Mouse (Mus musculus): ENCODE data around the gene Atp6v0e. TPM values are rescaled to one million over a fixed set of nuclear protein-coding genes. Genes with fewer than 3 reads are reported as not detected.

Gene Atp6v0e
- polyA plus RNA-seq (2016; fragmentation: Nextera tagmentation; extraction: Ambion mirVana): 177 and 179 TPM in 2 replicates

- H3K9me3 ChIP-seq (replicated peaks): no peaks in the 10 kb centered on the region
- 2% methylated on average over 28 of the region's 28 CpGs for WGBS (ENCODE audit: insufficient replicate concordance)
- ATAC-seq: peak; percentile 81
- H3K9ac ChIP-seq: peak within 1 kb of the TSS; percentile 58
- peaks cover 13% of the 10 kb centered on the region for H3K27me3 ChIP-seq (replicated peaks)
- 0 out of 2 replicates have a peak within 1 kb of the TSS, but pooled peaks have one; percentile 7 for H3K27ac ChIP-seq
- H3K4me1 ChIP-seq: peaks cover 28% of the 10 kb centered on the region
- peak within 1 kb of the TSS; percentile 68 for H3K4me3 ChIP-seq
- no peaks in the 10 kb centered on the region for H3K36me3 ChIP-seq
- H3K4me2 ChIP-seq: peak within 1 kb of the TSS; percentile 74
These were observed at the start of gene Atp6v0e for GRCm38 (mm10) chr17:26662978-26663683. Gene Atp6v0e (plus strand): TSS chr17:26663231.

DNA sequence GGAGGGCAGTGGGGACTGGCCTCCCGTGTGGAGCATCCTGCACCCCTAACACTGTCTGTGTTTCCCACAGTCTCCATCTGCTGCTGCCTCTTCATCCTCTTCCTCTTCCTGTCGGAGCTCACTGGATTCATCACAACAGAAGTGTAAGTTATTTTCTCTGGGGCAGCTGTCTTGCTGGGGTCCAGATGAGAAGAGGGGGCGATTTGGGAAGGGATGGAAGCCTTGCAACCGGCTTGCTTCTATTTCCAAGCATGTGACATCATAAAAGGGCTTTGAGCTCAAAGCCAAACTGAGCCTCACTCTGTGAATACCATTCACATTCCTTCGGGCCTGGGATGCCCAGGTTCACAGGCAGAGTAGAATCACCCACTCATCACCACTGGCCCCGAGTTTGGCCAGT, 48.7 kb upstream of the Atp6v0e start:
- no peak overlapping the region for H3K4me3 ChIP-seq
- H3K9ac ChIP-seq: no peak overlapping the region
- H3K4me2 ChIP-seq: no peak overlapping the region
- no peaks in the 10 kb centered on the region for H3K27me3 ChIP-seq (replicated peaks)
- H3K36me3 ChIP-seq: peaks cover 73% of the 10 kb centered on the region
- H3K4me1 ChIP-seq: peaks cover 11% of the 10 kb centered on the region; the same call in 1 of the 2 replicates
- H3K9me3 ChIP-seq (replicated peaks): no peaks in the 10 kb centered on the region
- no peak for ATAC-seq
- H3K27ac ChIP-seq: no peak overlapping the region
- WGBS (ENCODE audit: insufficient replicate concordance): 74% methylated on average over 6 of the region's 6 CpGs

DNA sequence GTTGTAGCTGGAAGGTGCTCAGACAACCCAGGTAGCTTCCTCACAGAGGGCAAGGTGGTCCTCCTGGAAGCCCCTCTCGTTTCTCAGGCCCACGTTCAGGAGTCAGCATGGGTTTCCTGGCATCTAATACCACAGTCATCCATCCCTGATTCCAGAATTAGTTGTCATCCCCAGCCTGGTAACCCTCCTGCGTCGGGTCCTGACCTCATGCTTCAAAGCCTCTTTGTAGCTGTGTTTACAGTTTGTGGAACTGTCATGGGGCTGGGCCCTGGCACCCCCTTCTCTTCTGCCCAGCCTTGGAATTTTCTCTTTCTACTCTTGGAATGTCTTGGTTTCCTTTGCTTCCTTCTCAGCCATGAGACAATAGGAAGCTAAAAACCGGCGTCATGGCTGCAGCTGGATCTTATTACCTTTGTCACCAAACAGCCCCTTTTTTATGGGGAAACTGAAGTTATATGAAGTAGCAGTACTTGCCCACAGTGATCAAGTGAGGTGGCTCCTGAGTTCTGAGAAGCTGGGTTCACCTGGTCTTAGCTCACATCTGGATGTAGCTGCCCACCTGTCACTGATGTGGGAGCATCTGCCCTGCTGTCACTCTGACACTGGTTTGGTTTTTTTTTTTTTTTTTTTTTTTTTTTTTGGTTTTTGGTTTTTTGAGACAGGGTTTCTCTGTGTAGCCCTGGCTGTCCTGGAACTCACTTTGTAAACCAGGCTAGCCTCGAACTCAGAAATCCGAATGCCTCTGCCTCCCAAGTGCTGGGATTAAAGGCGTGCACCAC, 48.1 kb upstream of the Atp6v0e start:
- H3K27ac ChIP-seq: no peak overlapping the region

DNA sequence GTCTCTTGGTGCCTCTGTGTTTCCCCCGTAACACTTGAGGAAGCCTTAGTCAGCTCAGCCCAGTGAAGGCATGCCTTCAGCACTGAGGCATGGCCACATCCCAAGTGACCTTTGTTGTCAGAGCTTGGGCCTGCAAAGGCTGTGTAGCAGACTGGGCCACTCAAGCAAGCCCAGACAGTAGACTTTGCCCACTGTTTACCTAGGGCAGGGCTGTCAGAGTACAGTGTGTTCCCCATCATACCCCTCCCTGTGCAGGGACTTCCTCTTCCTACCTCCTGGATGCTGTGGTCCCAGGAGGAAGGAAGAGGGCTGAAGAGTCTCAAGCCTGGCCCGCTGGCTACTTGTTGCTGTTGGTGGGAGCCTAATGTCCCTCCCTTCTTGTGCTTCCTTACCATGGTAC, 46.3 kb upstream of the Atp6v0e start:
- Histone ChIP-seq H3K9ac (no peak overlapping the region), H3K4me2 (no peak overlapping the region), H3K27me3 (replicated peaks) (no peaks in the 10 kb centered on the region), H3K9me3 (replicated peaks) (no peaks in the 10 kb centered on the region), H3K27ac (peak overlapping the region; percentile 17; the same call in 1 of the 2 replicates), H3K36me3 (peaks cover 60% of the 10 kb centered on the region), H3K4me3 (no peak overlapping the region), H3K4me1 (peaks cover 11% of the 10 kb centered on the region; the same call in 1 of the 2 replicates)
- no peak; the same call in 1 of the 2 replicates for ATAC-seq
- WGBS (ENCODE audit: insufficient replicate concordance): 65% methylated on average over 2 of the region's 2 CpGs

More for the DNA sequence above, 48.1 kb upstream of the Atp6v0e start:
- Histone ChIP-seq H3K4me2 (no peak overlapping the region), H3K9me3 (replicated peaks) (no peaks in the 10 kb centered on the region), H3K27me3 (replicated peaks) (no peaks in the 10 kb centered on the region), H3K4me3 (no peak overlapping the region), H3K4me1 (peaks cover 11% of the 10 kb centered on the region; the same call in 1 of the 2 replicates), H3K9ac (no peak overlapping the region), H3K36me3 (peaks cover 73% of the 10 kb centered on the region)
- no peak for ATAC-seq
- WGBS (ENCODE audit: insufficient replicate concordance): 66% methylated on average over 9 of the region's 9 CpGs

DNA sequence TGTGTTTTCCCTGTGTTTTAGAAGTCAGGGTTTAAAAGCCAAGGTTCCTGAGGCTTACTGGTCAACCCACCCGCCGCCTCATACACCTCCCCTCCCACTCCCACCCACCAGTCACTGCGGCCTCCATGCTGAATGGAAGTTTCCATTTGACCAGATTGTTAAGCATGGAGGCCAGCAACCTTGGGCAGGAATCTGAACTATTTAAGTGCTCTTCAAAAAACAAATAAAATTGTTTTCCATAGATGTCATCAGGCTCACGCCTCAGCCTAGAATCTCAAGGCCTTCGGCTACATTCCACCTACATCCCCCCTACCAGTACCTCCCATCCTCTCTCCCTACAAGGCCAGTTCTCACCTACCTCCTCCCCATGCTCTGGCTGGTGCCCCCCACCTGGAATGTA, 44.5 kb upstream of the Atp6v0e start:
- Histone ChIP-seq H3K9ac (no peak overlapping the region), H3K4me2 (no peak overlapping the region), H3K27ac (no peak overlapping the region), H3K36me3 (peaks cover 48% of the 10 kb centered on the region), H3K4me3 (no peak overlapping the region), H3K27me3 (replicated peaks) (no peaks in the 10 kb centered on the region), H3K9me3 (replicated peaks) (no peaks in the 10 kb centered on the region), H3K4me1 (peaks cover 11% of the 10 kb centered on the region; the same call in 1 of the 2 replicates)
- WGBS (ENCODE audit: insufficient replicate concordance): 80% methylated on average over 5 of the region's 5 CpGs
- ATAC-seq: no peak

- no peak overlapping the region for H3K9ac ChIP-seq
- no peak overlapping the region for H3K4me2 ChIP-seq
- peaks cover 48% of the 10 kb centered on the region for H3K36me3 ChIP-seq
- WGBS (ENCODE audit: insufficient replicate concordance): 79% methylated on average over 6 of the region's 6 CpGs
- no peaks in the 10 kb centered on the region for H3K27me3 ChIP-seq (replicated peaks)
- no peak overlapping the region for H3K4me3 ChIP-seq
- H3K27ac ChIP-seq: no peak overlapping the region
- peaks cover 11% of the 10 kb centered on the region; the same call in 1 of the 2 replicates for H3K4me1 ChIP-seq
- ATAC-seq: no peak
- H3K9me3 ChIP-seq (replicated peaks): no peaks in the 10 kb centered on the region
These were observed 43.5 kb upstream of the Atp6v0e start for GRCm38 (mm10) chr17:26619577-26619976.

DNA sequence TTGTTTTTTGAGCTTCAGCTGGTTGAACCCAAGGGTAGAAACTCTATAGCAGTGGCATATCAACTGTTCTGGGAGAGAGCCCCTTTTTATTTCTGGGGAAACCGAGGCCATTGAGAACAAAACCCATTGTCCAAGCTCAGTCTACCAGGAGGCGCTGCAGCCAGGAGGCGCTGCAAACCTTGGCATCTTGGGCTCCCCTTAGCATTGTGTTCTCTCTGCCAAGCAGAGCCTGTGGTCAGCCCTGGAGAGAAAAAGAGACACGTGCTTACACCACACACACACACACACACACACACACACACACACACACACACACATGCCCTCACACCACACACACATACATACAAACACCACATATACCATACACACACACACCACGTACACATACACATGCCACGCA, 42.7 kb upstream of the Atp6v0e start:
- 87% methylated on average over 6 of the region's 6 CpGs for WGBS (ENCODE audit: insufficient replicate concordance)
- Histone ChIP-seq H3K4me1 (peaks cover 11% of the 10 kb centered on the region; the same call in 1 of the 2 replicates), H3K27ac (no peak overlapping the region)

DNA sequence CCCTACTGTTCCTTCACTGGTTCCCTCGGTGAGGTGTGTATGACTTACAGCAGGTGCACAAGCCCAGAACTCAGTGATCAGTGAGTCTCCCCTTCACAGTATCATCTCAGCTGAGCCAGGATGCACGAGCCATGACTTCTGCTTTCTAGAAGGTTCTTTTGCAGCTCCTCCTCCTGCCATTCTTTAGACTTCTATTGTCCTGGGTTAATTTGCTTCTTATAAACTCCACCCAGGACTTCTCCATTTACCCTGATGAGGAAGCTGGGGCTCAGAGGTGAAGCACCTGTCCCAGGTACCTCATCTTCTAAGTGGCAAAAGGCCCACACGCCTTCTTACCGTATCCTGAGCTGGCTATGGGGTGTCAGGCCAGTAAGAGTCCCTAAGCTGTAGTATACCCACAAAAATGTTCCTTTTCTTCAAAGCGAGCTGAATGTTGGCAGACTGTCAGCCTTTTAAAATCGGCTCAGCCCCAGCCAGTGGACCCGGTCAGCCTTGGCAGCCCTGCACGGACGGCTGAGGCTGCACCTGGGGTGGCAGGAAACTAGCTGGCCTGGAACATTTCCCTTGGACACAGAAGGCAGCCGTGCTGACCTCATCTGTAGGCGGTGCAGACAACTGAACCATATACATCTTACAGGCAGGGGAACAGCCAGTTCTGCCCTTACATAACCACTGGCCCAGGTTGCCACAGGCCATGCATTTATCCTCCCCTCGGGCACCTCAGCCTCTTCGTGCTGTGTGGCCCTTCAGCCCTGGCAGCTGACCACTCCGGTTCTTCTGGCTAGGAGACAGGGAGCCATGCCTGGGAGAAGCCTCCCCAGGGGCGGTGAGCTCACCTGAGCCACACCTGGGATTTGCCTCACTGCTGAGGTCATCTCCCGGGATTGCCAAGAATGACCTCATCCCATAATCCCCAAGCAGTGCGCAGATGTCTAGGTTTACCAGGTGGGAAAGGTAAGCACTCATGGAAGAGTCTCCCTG, 42.0 kb upstream of the Atp6v0e start:
- H3K27ac ChIP-seq: no peak overlapping the region
- H3K4me3 ChIP-seq: no peak overlapping the region
- no peak for ATAC-seq
- peaks cover 11% of the 10 kb centered on the region; the same call in 1 of the 2 replicates for H3K4me1 ChIP-seq
- H3K4me2 ChIP-seq: no peak overlapping the region
- no peaks in the 10 kb centered on the region for H3K27me3 ChIP-seq (replicated peaks)
- no peaks in the 10 kb centered on the region for H3K9me3 ChIP-seq (replicated peaks)
- no peak overlapping the region for H3K9ac ChIP-seq
- peaks cover 54% of the 10 kb centered on the region for H3K36me3 ChIP-seq
- WGBS (ENCODE audit: insufficient replicate concordance): 80% methylated on average over 17 of the region's 17 CpGs

More for the DNA sequence above, 42.7 kb upstream of the Atp6v0e start:
- no peak for ATAC-seq
- no peaks in the 10 kb centered on the region for H3K27me3 ChIP-seq (replicated peaks)
- peaks cover 50% of the 10 kb centered on the region for H3K36me3 ChIP-seq
- no peak overlapping the region for H3K4me3 ChIP-seq
- no peak overlapping the region for H3K4me2 ChIP-seq
- H3K9me3 ChIP-seq (replicated peaks): no peaks in the 10 kb centered on the region
- no peak overlapping the region for H3K9ac ChIP-seq

- no peak overlapping the region for H3K9ac ChIP-seq
- ATAC-seq: no peak
- no peaks in the 10 kb centered on the region for H3K27me3 ChIP-seq (replicated peaks)
- H3K4me2 ChIP-seq: no peak overlapping the region
- no peaks in the 10 kb centered on the region for H3K9me3 ChIP-seq (replicated peaks)
- no peak overlapping the region for H3K4me3 ChIP-seq
- peaks cover 4% of the 10 kb centered on the region; the same call in 1 of the 2 replicates for H3K4me1 ChIP-seq
- H3K36me3 ChIP-seq: peaks cover 52% of the 10 kb centered on the region
- 72% methylated on average over 5 of the region's 5 CpGs for whole genome bisulfite sequencing (ENCODE audit: insufficient replicate concordance)
- no peak overlapping the region for H3K27ac ChIP-seq
These were observed 41.1 kb upstream of the Atp6v0e start for GRCm38 (mm10) chr17:26621912-26622311.

DNA sequence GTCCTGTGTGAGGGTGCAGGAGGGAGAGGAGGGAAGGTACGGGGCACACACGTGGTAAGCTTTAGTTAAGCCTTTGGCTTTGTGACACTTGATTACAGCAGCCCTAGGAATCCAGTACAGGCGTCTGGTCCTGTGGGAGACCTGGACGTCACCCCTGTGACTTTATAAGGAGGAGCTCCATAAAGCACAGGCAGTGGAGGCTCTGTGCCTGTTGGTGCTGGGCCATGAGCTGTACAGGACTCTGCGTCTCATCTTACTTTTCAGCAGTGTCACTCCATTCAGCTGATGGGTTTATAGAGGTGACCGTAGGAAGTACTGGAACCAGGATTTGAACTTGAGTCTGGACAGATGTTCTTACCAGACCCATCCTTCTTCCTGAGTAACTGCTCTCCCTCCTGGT, 39.0 kb upstream of the Atp6v0e start:
- H3K4me3 ChIP-seq: no peak overlapping the region
- 80% methylated on average over 6 of the region's 6 CpGs for WGBS (ENCODE audit: insufficient replicate concordance)
- no peaks in the 10 kb centered on the region for H3K9me3 ChIP-seq (replicated peaks)
- ATAC-seq: no peak
- H3K27me3 ChIP-seq (replicated peaks): no peaks in the 10 kb centered on the region
- no peak overlapping the region for H3K9ac ChIP-seq
- H3K4me2 ChIP-seq: no peak overlapping the region
- H3K36me3 ChIP-seq: peaks cover 59% of the 10 kb centered on the region
- H3K27ac ChIP-seq: no peak overlapping the region
- no peaks in the 10 kb centered on the region for H3K4me1 ChIP-seq

DNA sequence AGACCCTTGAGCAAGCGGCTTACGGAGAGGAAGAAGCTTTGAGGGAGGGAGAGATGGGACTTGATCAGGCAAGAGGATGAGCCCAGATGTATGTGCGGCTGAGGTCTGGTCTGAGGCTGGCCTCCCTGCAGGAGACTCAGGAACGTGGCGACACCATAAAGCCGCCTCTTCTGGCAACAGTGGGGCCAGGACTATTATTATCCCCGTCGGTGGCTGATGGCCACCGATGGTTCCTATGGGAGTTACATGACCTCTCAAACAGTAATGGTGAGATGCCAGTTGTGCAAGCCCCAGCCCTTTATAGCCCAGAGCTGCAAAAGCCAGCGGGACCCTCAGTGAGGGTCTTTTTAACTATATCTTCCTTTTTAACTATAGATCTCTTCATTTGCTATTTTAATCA, 38.0 kb upstream of the Atp6v0e start:
- no peak for ATAC-seq
- Histone ChIP-seq H3K9me3 (replicated peaks) (no peaks in the 10 kb centered on the region), H3K4me2 (no peak overlapping the region), H3K4me1 (no peaks in the 10 kb centered on the region), H3K27ac (no peak overlapping the region), H3K9ac (no peak overlapping the region), H3K36me3 (peaks cover 65% of the 10 kb centered on the region), H3K4me3 (no peak overlapping the region), H3K27me3 (replicated peaks) (no peaks in the 10 kb centered on the region)
- 82% methylated on average over 10 of the region's 10 CpGs for WGBS (ENCODE audit: insufficient replicate concordance)
